Mouse (Mus musculus): ENCODE results near the gene Dlx5.

DNA sequence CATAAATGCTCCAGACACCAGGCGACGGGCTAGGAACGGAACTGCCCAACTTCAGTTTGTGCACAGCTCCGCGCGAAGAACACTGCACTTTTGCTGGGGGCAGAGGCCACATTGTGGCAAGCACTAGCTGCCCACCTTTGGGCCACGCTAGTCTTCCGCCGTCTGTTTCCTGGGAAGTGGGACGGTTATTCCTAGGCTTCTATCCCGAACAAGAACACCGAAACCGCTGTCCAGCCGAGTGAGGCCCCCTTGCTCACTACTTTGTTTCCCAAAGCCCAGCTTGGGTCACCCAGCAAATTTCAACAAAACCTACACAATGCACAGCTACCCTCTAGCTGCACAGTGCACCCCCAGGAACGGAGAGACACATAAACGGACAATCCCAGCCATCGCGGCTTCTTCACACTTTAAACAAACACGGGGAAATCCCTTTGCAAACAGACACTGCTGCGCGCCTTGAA is 21.9 kb downstream of the Dlx5 start:
- TF ChIP-seq CTCF (IDR thresholded peaks at IDR 0.05; ENCODE audit: low read depth) (no peak), EP300 (optimal IDR thresholded peaks at IDR 0.05) (no peak)

Data from stomach, postnatal 0 days (tissue).